Mouse (Mus musculus) heart, postnatal 14 days (tissue): ENCODE results near the gene Nrtn. TPM values are rescaled to one million over a fixed set of nuclear protein-coding genes. Genes with fewer than 3 reads are reported as not detected.
A peak's percentile ranks its signal among the peaks of the same experiment; 100 is the strongest.

Experiments used
- DNase-seq, 2 experiments: peaks; one replicate each; pipeline ENCODE4 v3.0.0; 2021 to 2022
- intact Hi-C: fragments of 180-260 bp; cut with DNase I; formaldehyde crosslinking; loops from one replicate; pipeline ENCODE4 v1.15.1; 2025
- total RNA-seq, 2 experiments: library from RNA; stranded (reverse); gene quantifications; 2 replicates each; pipeline ENCODE4 v1.2.3; 2021

The Nrtn gene
- total RNA-seq, 2 experiments from 2014 or later: 19.7 to 20.0 TPM

GRCm38 (mm10) chr17:56763741-56764250, 6.5 kb upstream of the Nrtn start:
- intact Hi-C loops: no loop called here

GRCm38 (mm10) chr17:56762769-56763731, 5.7 kb upstream of the Nrtn start:
- intact Hi-C loops: no loop called here
- peak; percentile 55 to 72 for DNase-seq

More at GRCm38 (mm10) chr17:56763741-56764250, 6.5 kb upstream of the Nrtn start:
- no peak for DNase-seq

GRCm38 (mm10) chr17:56761991-56762410, 4.7 kb upstream of the Nrtn start:
- DNase-seq: peak; percentile 92 to 93
- intact Hi-C loops: no loop called here

GRCm38 (mm10) chr17:56761077-56761476, 3.7 kb upstream of the Nrtn start:
- intact Hi-C loops: no loop called here

GRCm38 (mm10) chr17:56759261-56759660, 1.9 kb upstream of the Nrtn start:
- DNase-seq: no peak
- intact Hi-C loops: loop anchor here (5.0 kb wide), 1 partner anchor 72 kb away; no protein-coding TSS in a partner anchor

More at GRCm38 (mm10) chr17:56761077-56761476, 3.7 kb upstream of the Nrtn start:
- DNase-seq: no peak

GRCm38 (mm10) chr17:56758132-56758531, 802 bp upstream of the Nrtn start:
- peak; percentile 54 to 77 for DNase-seq
- intact Hi-C loops: loop anchor here (5.0 kb wide), 1 partner anchor 71 kb away; no protein-coding TSS in a partner anchor

GRCm38 (mm10) chr17:56756703-56757399, 479 bp downstream of the Nrtn start:
- DNase-seq: peak; percentile 43 to 62
- intact Hi-C loops: loop anchor here (2.0 to 5.0 kb wide), 2 partner anchors 38 to 70 kb away; partner anchors contain the start of gene Vmac

- DNase-seq: no peak
- intact Hi-C loops: loop anchor here (5.0 kb wide), 1 partner anchor 67 kb away; no protein-coding TSS in a partner anchor
Measured at GRCm38 (mm10) chr17:56754271-56755185, 2.8 kb downstream of the Nrtn start.

- no peak for DNase-seq
- intact Hi-C loops: no loop called here
Measured at GRCm38 (mm10) chr17:56753452-56753851, 3.9 kb downstream of the Nrtn start.

- peak; percentile 49 to 58 for DNase-seq
- intact Hi-C loops: no loop called here
Measured at GRCm38 (mm10) chr17:56751404-56752072, 5.8 kb downstream of the Nrtn start.

- intact Hi-C loops: no loop called here
- DNase-seq: no peak
Measured at GRCm38 (mm10) chr17:56744173-56744572, 13.2 kb downstream of the Nrtn start.

- intact Hi-C loops: no loop called here
- no peak for DNase-seq
Measured at GRCm38 (mm10) chr17:56740788-56741160, 16.6 kb downstream of the Nrtn start.

GRCm38 (mm10) chr17:56740118-56740787, 17.1 kb downstream of the Nrtn start:
- DNase-seq: peak in 1 of 2 experiments; percentile 67

GRCm38 (mm10) chr17:56738221-56738620, 19.1 kb downstream of the Nrtn start:
- intact Hi-C loops: no loop called here
- no peak for DNase-seq

More at GRCm38 (mm10) chr17:56740118-56740787, 17.1 kb downstream of the Nrtn start:
- intact Hi-C loops: no loop called here

GRCm38 (mm10) chr17:56736534-56736933, 20.8 kb downstream of the Nrtn start:
- intact Hi-C loops: no loop called here
- DNase-seq: no peak

- intact Hi-C loops: no loop called here
Measured at GRCm38 (mm10) chr17:56729656-56730055, 27.7 kb downstream of the Nrtn start.

GRCm38 (mm10) chr17:56729151-56729550, 28.2 kb downstream of the Nrtn start:
- intact Hi-C loops: no loop called here
- no peak for DNase-seq

More at GRCm38 (mm10) chr17:56729656-56730055, 27.7 kb downstream of the Nrtn start:
- no peak for DNase-seq

GRCm38 (mm10) chr17:56728117-56728516, 29.2 kb downstream of the Nrtn start:
- peak in 1 of 2 experiments; percentile 51 for DNase-seq
- intact Hi-C loops: no loop called here
